ENCODE assay signal across 18 mouse cellular contexts in genomic region chr14:79239402-79239801, GRCm38 (mm10). TPM values are rescaled to one million over a fixed set of nuclear protein-coding genes. Genes with fewer than 3 reads are reported as not detected.
DNase-seq lines count a peak whose midpoint lies in the region; ATAC-seq lines count a peak whose summit lies in the region.
"Had no signal": no experiment of that assay in that cellular context is flagged by ENCODE, and none has a peak within 500 bp of the region (broad histone marks: within the 10 kb centered on the region; RNA-seq: fewer than 3 reads in every experiment).

No protein-coding gene starts in this region.

- H3K9me3 ChIP-seq in megakaryocyte, embryonic 14.5 days = peaks cover 7% of the 10 kb centered on the region

- H3K27me3 ChIP-seq in megakaryocyte, embryonic 14.5 days (replicated peaks) = no peaks in the 10 kb centered on the region

- H3K4me3 ChIP-seq in megakaryocyte, embryonic 14.5 days (replicated peaks) = peak overlapping the region; percentile 59

- no peak for ATAC-seq in CD4-positive, CD25-positive, alpha-beta regulatory T cell, adult 4 months
- no peak for ATAC-seq in megakaryocyte, adult 5-6 weeks (ENCODE audit: poor library complexity, severe bottlenecking)
- ATAC-seq: hindbrain, embryonic 16.5 days had no signal

- peaks cover 76% of the 10 kb centered on the region for H3K4me1 ChIP-seq in megakaryocyte, embryonic 14.5 days

- H3K36me3 ChIP-seq in megakaryocyte, embryonic 14.5 days (replicated peaks; ENCODE audit: low read length) = no peaks in the 10 kb centered on the region

- peak; percentile 47 for DNase-seq in CD4-positive, CD25-positive, alpha-beta regulatory T cell, adult 2 months (ENCODE audit: low read depth, low spot score)
- peak; percentile 31 to 76 for DNase-seq in left cerebral cortex, adult 8-10 months (ENCODE audit: low spot score in 2 of 2)
- peak; percentile 61 for DNase-seq in thymus, postnatal 14 days
- no peak for DNase-seq in adrenal gland, adult 18-20 months (ENCODE audit: low spot score in 2 of 2)
- no peak for DNase-seq in kidney, adult 11 months
- DNase-seq: adrenal gland, postnatal 25 days; cerebellum, postnatal 36 days; lung, adult 18-20 months had no signal

RNA-seq across cellular contexts. Expression of gene Zfp957, which starts 7.8 kb away (rescaled TPM):
- not detected for polyA plus RNA-seq in CD4-positive, CD25-positive, alpha-beta regulatory T cell, adult 4 months (2017; shearing (Covaris generic))
- polyA plus RNA-seq in megakaryocyte, embryonic 14.5 days (2012; ENCODE audit: insufficient read depth, low replicate concordance) = not detected in 2 replicates
- total RNA-seq in megakaryocyte, adult 5-6 weeks (2015) = not detected in 2 replicates
- not detected in 2 replicates for total RNA-seq in megakaryocyte, adult 5-6 weeks (2017)
- not detected for total RNA-seq in left cerebral cortex, adult 8-10 months (2022)
- not detected for total RNA-seq in adrenal gland, adult 18-20 months (2021)
- total RNA-seq: adrenal gland, postnatal 25 days; ES-E14; heart, adult 8-10 months; layer of hippocampus, adult 8-10 months had no signal
- polyA plus RNA-seq: embryonic facial prominence, embryonic 14.5 days; hindbrain, embryonic 16.5 days; kidney, embryonic 14.5 days; limb, embryonic 14.5 days had no signal

Comparison
In these comparisons a context has a peak if more than half of its experiments do, and no peak if none do; other contexts are left out.
1. DNase-seq: peak in CD4-positive, CD25-positive, alpha-beta regulatory T cell, adult 2 months (single experiment), left cerebral cortex, adult 8-10 months (2 of 2) and thymus, postnatal 14 days (single experiment); none in adrenal gland, adult 18-20 months (0 of 2) and kidney, adult 11 months (single experiment).